Mouse (Mus musculus) C2C12 (cell line): ENCODE data around the gene Mettl16. TPM values are rescaled to one million over a fixed set of nuclear protein-coding genes. Genes with fewer than 3 reads are reported as not detected.

Experiments
- H3K27me3 ChIP-seq: one replicate; pipeline ENCODE4 v1.6.1; 2011; ENCODE audit not compliant: control insufficient read depth, insufficient read depth, insufficient read length
- H3K36me3 ChIP-seq: one replicate; pipeline ENCODE4 v1.6.1; 2011; ENCODE audit not compliant: control insufficient read depth, insufficient read depth
- H3K4me3 ChIP-seq: one replicate; pipeline ENCODE4 v1.5.1; 2011; ENCODE audit warnings: mild to moderate bottlenecking, control low read depth; ENCODE audit not compliant: poor library complexity, insufficient read depth, severe bottlenecking
- H3K79me2 ChIP-seq: one replicate; pipeline ENCODE4 v1.6.1; 2011; ENCODE audit not compliant: control insufficient read depth, insufficient read depth
- H3K79me3 ChIP-seq: one replicate; pipeline ENCODE4 v1.6.1; 2011; ENCODE audit warnings: low read depth, control low read depth
- H3ac ChIP-seq: one replicate; pipeline ENCODE3; 2011; ENCODE audit warnings: low read depth; ENCODE audit not compliant: control insufficient read depth, insufficient read length
- CEBPB ChIP-seq: IDR thresholded peaks from one replicate; pipeline ENCODE4 v1.6.1; 2011; ENCODE audit warnings: low read depth, mild to moderate bottlenecking, control low read depth, moderate library complexity
- CTCF ChIP-seq: IDR thresholded peaks from one replicate; pipeline ENCODE4 v1.5.1; 2011; ENCODE audit not compliant: control insufficient read depth, insufficient read depth, insufficient read length
- FOSL1 ChIP-seq: IDR thresholded peaks from one replicate; pipeline ENCODE4 v1.8.0; 2011; ENCODE audit warnings: mild to moderate bottlenecking, low read length; ENCODE audit not compliant: poor library complexity, insufficient read depth, severe bottlenecking
- MAX ChIP-seq: IDR thresholded peaks from one replicate; pipeline ENCODE4 v1.6.1; 2011; ENCODE audit warnings: mild to moderate bottlenecking, control low read depth
- MYOD1 ChIP-seq: IDR thresholded peaks from one replicate; pipeline ENCODE4 v1.6.1; 2011; ENCODE audit warnings: low read depth; ENCODE audit not compliant: control insufficient read depth, insufficient read length
- MYOG ChIP-seq: IDR thresholded peaks from one replicate; pipeline ENCODE4 v1.6.1; 2011; ENCODE audit not compliant: control insufficient read depth, insufficient read length; ENCODE audit errors: extremely low read depth
- USF1 ChIP-seq: IDR thresholded peaks from one replicate; pipeline ENCODE4 v1.6.1; 2011; ENCODE audit warnings: low read depth, mild to moderate bottlenecking, control low read depth, moderate library complexity
- polyA plus RNA-seq: library from polyadenylated mRNA; unstranded; fragments of >200 nt; fragmentation: generic; extraction: Trizol; gene quantifications from one replicate; pipeline ENCODE4 v1.2.1, GENCODE M21; 2012; ENCODE audit warnings: missing spikeins

Gene Mettl16
- polyA plus RNA-seq, 1 experiment, result 17.3 TPM

GRCm38 (mm10) chr11:74837056-74837693 is 66.5 kb downstream of the Mettl16 start:
- no peaks in the 10 kb centered on the region for H3K27me3 ChIP-seq
- peaks cover 57% of the 10 kb centered on the region for H3K79me2 ChIP-seq
- no peak overlapping the region for H3K4me3 ChIP-seq
- peak overlapping the region; percentile 63 for H3ac ChIP-seq
- peaks cover 16% of the 10 kb centered on the region for H3K36me3 ChIP-seq
- TF ChIP-seq MYOD1 (no peak), CEBPB (no peak), MYOG (no peak), USF1 (no peak), MAX (no peak), CTCF (no peak), FOSL1 (no peak)
- peaks cover 22% of the 10 kb centered on the region for H3K79me3 ChIP-seq

DNA sequence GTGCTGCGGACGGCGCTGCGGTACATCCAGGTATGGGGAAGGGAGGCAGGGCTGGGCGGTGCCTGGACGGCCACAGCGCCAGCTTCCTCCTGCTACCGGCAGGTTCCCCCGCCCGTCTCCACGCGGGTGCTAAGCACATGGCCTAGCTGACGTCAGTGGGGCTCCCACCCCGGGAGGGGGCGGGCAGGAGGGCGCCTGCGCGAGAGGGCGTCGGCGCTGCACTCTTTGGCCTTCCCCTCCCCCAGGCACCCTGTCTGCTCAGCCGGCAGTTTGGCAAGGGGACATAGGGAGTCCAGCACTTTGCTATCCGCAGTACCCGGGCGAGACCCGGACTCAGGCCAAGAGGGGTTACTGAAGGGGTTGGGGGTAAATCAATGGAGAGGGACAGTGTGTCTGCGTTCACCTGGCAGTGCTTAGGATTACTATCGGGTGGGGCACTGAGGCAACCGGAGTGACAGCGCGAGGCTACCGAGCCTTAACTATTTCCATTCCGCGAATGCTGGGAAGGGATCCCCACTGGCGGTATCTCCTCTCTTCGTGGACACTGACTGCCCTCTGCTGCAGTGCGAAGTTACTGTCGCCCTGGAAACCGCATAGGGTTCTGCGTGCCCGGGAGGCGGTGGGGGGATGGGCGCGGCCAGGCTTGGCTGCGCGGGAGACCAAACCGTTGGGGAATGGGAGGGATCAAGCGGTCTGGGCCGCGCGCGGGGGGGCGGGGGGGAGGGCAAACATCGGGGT is 67.2 kb downstream of the Mettl16 start:
- H3ac ChIP-seq, result peak overlapping the region; percentile 63
- peaks cover 16% of the 10 kb centered on the region for H3K36me3 ChIP-seq
- TF ChIP-seq MAX, result peak; percentile 95
- TF ChIP-seq MYOG, result no peak
- no peak for TF ChIP-seq MYOD1
- no peak for TF ChIP-seq USF1
- peaks cover 55% of the 10 kb centered on the region for H3K79me2 ChIP-seq
- H3K27me3 ChIP-seq, result no peaks in the 10 kb centered on the region
- H3K4me3 ChIP-seq, result peak overlapping the region; percentile 26
- H3K79me3 ChIP-seq, result peaks cover 22% of the 10 kb centered on the region

DNA sequence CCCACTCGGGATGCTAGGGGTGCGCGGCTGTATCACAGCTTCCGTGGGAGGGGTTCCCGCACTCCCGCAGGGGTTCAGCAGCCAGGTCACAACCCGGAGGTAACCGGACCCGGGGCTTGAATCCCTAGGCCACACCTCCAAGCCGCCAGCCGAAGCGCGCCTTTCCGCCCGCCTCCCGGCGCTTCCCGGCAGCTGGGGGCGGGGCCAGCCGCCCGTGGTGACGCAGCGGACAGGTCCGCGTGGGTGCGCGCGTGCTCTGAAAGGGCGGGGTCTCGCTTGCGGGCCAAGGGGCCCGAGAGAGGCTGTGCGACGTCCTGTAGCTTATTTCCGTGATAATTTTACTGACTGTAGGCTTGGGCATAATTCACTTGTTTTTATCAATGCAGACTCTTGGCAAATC is 67.8 kb downstream of the Mettl16 start:
- Histone ChIP-seq H3ac (peak overlapping the region; percentile 63), H3K4me3 (peak overlapping the region; percentile 26), H3K27me3 (no peaks in the 10 kb centered on the region), H3K36me3 (peaks cover 16% of the 10 kb centered on the region), H3K79me3 (peaks cover 19% of the 10 kb centered on the region), H3K79me2 (peaks cover 49% of the 10 kb centered on the region)
- peak; percentile 81 for TF ChIP-seq MAX
- no peak for TF ChIP-seq MYOD1

DNA sequence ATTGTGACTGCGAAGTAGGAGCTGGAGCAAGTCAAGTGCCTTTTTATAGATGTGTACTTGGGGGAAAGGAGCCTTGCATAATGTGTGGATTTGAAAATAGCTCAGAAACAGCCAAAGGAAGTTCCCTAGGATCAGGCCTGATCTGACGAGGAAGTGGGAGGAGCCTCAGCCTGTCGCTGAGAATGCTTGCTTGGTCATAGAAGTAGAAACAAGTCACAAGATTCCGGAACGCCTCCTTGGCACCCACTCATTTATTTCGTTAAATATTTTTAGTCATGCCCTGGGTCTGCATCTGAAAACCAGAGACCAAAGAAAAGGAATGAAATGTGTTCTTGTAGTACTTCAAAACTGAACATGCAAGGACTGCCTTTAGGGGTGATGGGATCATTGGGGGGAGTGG is 68.3 kb downstream of the Mettl16 start:
- Histone ChIP-seq H3K36me3 (peaks cover 16% of the 10 kb centered on the region), H3K4me3 (no peak overlapping the region)
- TF ChIP-seq USF1, result no peak
- no peak for TF ChIP-seq FOSL1
- TF ChIP-seq MYOD1, result no peak
- TF ChIP-seq MYOG, result no peak
- no peak for TF ChIP-seq CTCF
- no peak for TF ChIP-seq MAX
- TF ChIP-seq CEBPB, result no peak

DNA sequence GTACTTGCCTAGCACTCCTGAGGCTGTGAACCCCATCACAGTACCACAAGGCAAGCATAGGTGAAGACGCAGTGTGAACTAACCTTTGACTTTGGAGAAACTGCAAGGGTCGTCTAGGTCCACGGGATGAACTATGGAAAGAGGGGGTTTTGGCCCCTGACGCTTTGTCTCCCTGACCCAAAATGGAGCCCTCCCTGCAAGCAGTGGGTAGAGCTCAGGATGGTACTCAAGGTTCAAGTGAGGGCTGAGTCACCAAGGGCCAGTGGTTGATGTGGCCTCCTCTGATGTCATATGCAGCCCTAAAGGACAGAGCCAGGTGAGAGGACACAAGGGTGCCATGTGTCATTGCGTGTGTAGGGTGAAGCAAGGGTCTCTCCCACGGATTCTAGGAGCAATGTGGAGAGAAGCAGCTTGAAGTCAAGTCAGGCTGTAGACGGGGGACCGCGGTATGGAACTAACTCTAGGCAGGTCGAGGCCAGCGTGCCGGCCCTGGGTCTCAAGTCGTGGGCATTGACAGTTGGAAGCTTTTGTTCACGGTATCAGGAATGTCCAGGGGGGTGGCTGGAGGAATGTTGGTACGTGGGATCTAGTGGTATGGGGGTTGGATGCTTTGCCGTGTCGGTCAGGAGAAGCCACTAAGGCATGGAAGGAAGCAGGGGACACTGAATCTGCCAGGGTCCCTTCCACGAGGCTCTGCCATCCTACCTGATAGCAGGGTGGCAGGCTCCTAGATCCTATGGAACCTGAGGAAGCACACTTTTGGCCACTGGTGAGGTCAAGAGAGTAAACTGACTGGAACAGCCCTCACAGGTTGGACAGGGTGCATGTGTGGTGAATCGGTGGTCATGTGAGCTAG is 69.5 kb downstream of the Mettl16 start:
- H3K79me3 ChIP-seq, result peaks cover 7% of the 10 kb centered on the region
- peaks cover 16% of the 10 kb centered on the region for H3K36me3 ChIP-seq
- H3ac ChIP-seq, result no peak overlapping the region
- H3K79me2 ChIP-seq, result peaks cover 33% of the 10 kb centered on the region
- no peaks in the 10 kb centered on the region for H3K27me3 ChIP-seq
- H3K4me3 ChIP-seq, result no peak overlapping the region
- TF ChIP-seq CEBPB (no peak), MYOD1 (no peak), CTCF (no peak), MYOG (no peak), FOSL1 (no peak), USF1 (no peak), MAX (no peak)

More for the DNA sequence above, 68.3 kb downstream of the Mettl16 start:
- Histone ChIP-seq H3K79me2 (peaks cover 44% of the 10 kb centered on the region), H3K27me3 (no peaks in the 10 kb centered on the region), H3ac (no peak overlapping the region), H3K79me3 (peaks cover 14% of the 10 kb centered on the region)

DNA sequence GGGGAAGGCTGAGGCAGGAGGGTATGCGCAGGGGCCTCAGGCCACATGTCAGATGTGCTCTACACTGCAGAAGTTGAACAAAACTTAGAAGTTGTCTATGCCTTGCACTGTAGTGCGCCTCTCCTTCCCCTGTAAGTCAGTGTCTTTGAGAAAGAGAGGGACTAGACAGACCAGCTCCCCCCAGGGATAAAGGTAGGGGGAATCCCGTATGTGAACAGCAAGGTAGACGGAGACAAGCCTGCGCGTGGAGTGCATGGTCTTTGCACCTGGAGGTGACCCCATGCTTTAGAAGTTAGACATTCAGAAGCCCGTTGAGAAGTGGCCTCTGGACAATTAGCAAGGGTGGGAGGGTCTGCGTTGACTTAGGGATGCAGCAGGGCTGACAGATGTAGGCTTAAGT is 70.1 kb downstream of the Mettl16 start:
- peaks cover 6% of the 10 kb centered on the region for H3K79me3 ChIP-seq
- H3K79me2 ChIP-seq, result peaks cover 26% of the 10 kb centered on the region
- no peak overlapping the region for H3ac ChIP-seq
- H3K27me3 ChIP-seq, result no peaks in the 10 kb centered on the region
- TF ChIP-seq MYOG (no peak), MYOD1 (no peak), USF1 (no peak), FOSL1 (no peak), MAX (no peak), CEBPB (no peak), CTCF (no peak)
- peaks cover 17% of the 10 kb centered on the region for H3K36me3 ChIP-seq
- H3K4me3 ChIP-seq, result no peak overlapping the region
